Mouse (Mus musculus) liver, embryonic 12.5 days (tissue): ENCODE data around the gene Fryl. TPM values are rescaled to one million over a fixed set of nuclear protein-coding genes. Genes with fewer than 3 reads are reported as not detected.

ENCODE experiments used
- ATAC-seq: fragments of 200-750 bp; cut with Nextera tagmentation; 2 replicates; pipeline ENCODE4 v1.8.0; 2017; ENCODE audit warnings: moderate number of reproducible peaks, mild to moderate bottlenecking, moderate library complexity
- H3K27ac ChIP-seq: fragments of 300-500 bp; sonication (generic); 2 replicates; pipeline ENCODE4 v1.5.1; 2016; ENCODE audit warnings: mild to moderate bottlenecking
- H3K27me3 ChIP-seq: fragments of 300-500 bp; sonication (generic); replicated peaks from 2 replicates; pipeline ENCODE4 v1.6.1; 2016; ENCODE audit warnings: mild to moderate bottlenecking, moderate library complexity
- H3K36me3 ChIP-seq: fragments of 300-500 bp; sonication (generic); 2 replicates; pipeline ENCODE4 v1.6.1; 2016; ENCODE audit warnings: mild to moderate bottlenecking, moderate library complexity
- H3K4me1 ChIP-seq: fragments of 300-500 bp; sonication (generic); 2 replicates; pipeline ENCODE4 v1.6.1; 2016
- H3K4me2 ChIP-seq: fragments of 300-500 bp; sonication (generic); 2 replicates; pipeline ENCODE4 v1.6.1; 2016; ENCODE audit warnings: mild to moderate bottlenecking, moderate library complexity
- H3K4me3 ChIP-seq: fragments of 300-500 bp; sonication (generic); 2 replicates; pipeline ENCODE4 v1.5.1; 2016; ENCODE audit warnings: mild to moderate bottlenecking, moderate library complexity
- H3K9ac ChIP-seq: fragments of 300-500 bp; sonication (generic); 2 replicates; pipeline ENCODE4 v1.6.1; 2016; ENCODE audit warnings: mild to moderate bottlenecking, moderate library complexity
- H3K9me3 ChIP-seq: fragments of 300-500 bp; sonication (generic); replicated peaks from 2 replicates; pipeline ENCODE4 v1.6.1; 2016; ENCODE audit warnings: mild to moderate bottlenecking, moderate library complexity
- WGBS: fragments of 180-500 bp; shearing (Covaris S2); methylation state at CpG from one replicate; pipeline ENCODE4 v1.1.7; 2016; ENCODE audit not compliant: insufficient replicate concordance; 5-methylcytosine and 5-hydroxymethylcytosine counted together
- polyA plus RNA-seq: library from polyadenylated mRNA; unstranded; fragments of >200 nt; fragmentation: Nextera tagmentation; extraction: Ambion mirVana; gene quantifications from 2 replicates; pipeline ENCODE4 v1.2.1, GENCODE M21; 2016

Fryl gene
- polyA plus RNA-seq: 46.3 and 50.6 TPM in 2 replicates

GRCm38 (mm10) chr5:73256352-73257065, at the start of gene Fryl:
Gene Fryl (minus strand): TSS chr5:73256619.
- Histone ChIP-seq H3K4me1 (peaks cover 50% of the 10 kb centered on the region), H3K4me3 (peak within 1 kb of the TSS; percentile 97), H3K36me3 (no peaks in the 10 kb centered on the region), H3K9me3 (no peaks in the 10 kb centered on the region), H3K4me2 (peak within 1 kb of the TSS; percentile 89), H3K27me3 (no peaks in the 10 kb centered on the region), H3K9ac (peak within 1 kb of the TSS; percentile 95), H3K27ac (peak within 1 kb of the TSS; percentile 95)
- under 1% methylated on average over 44 of the region's 44 CpGs for WGBS
- peak; percentile 97 for ATAC-seq

DNA sequence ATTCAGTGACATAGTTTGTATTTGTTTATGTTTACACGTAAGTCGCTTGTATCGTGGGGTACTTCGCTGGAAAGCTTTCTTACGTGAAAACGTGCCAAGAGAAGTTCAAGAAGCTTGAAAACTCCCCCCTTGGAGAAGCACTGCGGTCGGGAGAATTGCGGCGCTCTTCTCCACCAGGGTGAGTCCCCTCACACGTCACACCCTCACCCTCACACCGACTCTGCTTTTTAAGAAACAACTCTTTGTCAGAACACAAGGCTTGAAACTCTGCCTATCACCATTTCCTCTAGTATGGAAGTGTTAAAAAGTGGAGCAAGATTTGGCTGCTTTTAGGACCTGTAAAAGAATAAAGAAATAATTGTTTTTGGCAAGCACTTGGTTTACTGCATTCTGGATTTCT, 48.1 kb upstream of the Fryl start:
- no peak for ATAC-seq
- H3K4me2 ChIP-seq: no peak overlapping the region
- peaks cover 90% of the 10 kb centered on the region for H3K36me3 ChIP-seq
- 88% methylated on average over 12 of the region's 12 CpGs for WGBS
- H3K4me1 ChIP-seq: peaks cover 34% of the 10 kb centered on the region
- H3K4me3 ChIP-seq: no peak overlapping the region
- H3K9ac ChIP-seq: no peak overlapping the region
- no peaks in the 10 kb centered on the region for H3K9me3 ChIP-seq
- no peaks in the 10 kb centered on the region for H3K27me3 ChIP-seq
- no peak overlapping the region for H3K27ac ChIP-seq

GRCm38 (mm10) chr5:73301601-73302307, 45.3 kb upstream of the Fryl start:
- Histone ChIP-seq H3K27ac (peak overlapping the region; percentile 75), H3K4me2 (peak overlapping the region; percentile 37; the same call in 1 of the 2 replicates), H3K36me3 (peaks cover 84% of the 10 kb centered on the region), H3K4me3 (no peak overlapping the region), H3K27me3 (no peaks in the 10 kb centered on the region), H3K4me1 (peaks cover 34% of the 10 kb centered on the region), H3K9me3 (no peaks in the 10 kb centered on the region), H3K9ac (peak overlapping the region; percentile 29)
- 59% methylated on average over 7 of the region's 7 CpGs for WGBS
- peak; percentile 85 for ATAC-seq

- Histone ChIP-seq H3K36me3 (peaks cover 54% of the 10 kb centered on the region), H3K9ac (no peak overlapping the region), H3K27ac (no peak overlapping the region), H3K4me2 (no peak overlapping the region), H3K27me3 (no peaks in the 10 kb centered on the region), H3K9me3 (no peaks in the 10 kb centered on the region), H3K4me3 (no peak overlapping the region), H3K4me1 (peaks cover 43% of the 10 kb centered on the region)
- ATAC-seq: no peak
- WGBS: 90% methylated on average over 4 of the region's 4 CpGs
These were observed 39.5 kb upstream of the Fryl start for GRCm38 (mm10) chr5:73295916-73296315.

DNA sequence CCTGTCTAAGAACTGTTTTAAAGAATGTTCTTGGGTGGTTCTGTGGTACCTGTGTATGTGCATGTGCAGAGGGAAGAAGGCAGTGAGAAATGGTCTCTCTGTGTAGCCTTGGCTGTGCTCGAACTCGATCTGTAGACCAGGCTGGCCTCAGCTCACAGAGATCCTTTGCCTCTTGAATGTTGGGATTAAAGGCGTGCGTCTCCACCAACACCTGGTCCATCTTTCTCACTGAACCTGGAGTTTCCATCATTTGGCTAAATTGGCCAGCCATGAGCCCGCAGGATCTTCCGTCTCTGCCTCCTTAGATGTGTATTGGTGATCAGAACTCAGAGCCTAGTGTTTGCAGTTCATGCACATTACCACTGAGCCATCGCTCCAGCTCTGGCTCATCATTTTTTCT, 38.6 kb upstream of the Fryl start:
- H3K4me1 ChIP-seq: peaks cover 37% of the 10 kb centered on the region
- ATAC-seq: no peak
- peak overlapping the region; percentile 71 for H3K4me2 ChIP-seq
- no peaks in the 10 kb centered on the region for H3K9me3 ChIP-seq
- H3K4me3 ChIP-seq: peak overlapping the region; percentile 4
- H3K36me3 ChIP-seq: peaks cover 45% of the 10 kb centered on the region
- WGBS: 90% methylated on average over 7 of the region's 7 CpGs
- peak overlapping the region; percentile 12; the same call in 1 of the 2 replicates for H3K9ac ChIP-seq
- H3K27ac ChIP-seq: no peak overlapping the region
- H3K27me3 ChIP-seq: no peaks in the 10 kb centered on the region

DNA sequence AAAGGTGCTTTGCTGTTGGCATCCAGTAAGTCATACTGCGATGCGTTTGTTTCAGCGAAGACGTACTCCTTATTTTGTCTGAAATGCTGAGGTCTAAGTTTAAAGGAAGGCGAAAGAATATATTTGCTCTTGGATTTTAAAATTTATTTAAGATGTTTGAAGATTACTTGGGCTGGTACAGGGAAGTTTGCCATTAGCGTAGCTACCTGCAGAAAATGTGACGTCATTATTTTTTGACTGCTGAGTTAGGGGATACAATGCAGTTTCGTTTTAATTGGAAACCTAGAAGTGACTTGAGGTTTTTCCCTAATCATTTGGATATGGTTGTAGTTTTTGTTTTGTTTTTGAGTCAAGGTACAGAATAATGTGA, 37.0 kb upstream of the Fryl start:
- peak overlapping the region; percentile 94 for H3K27ac ChIP-seq
- H3K27me3 ChIP-seq: no peaks in the 10 kb centered on the region
- peak overlapping the region; percentile 92 for H3K9ac ChIP-seq
- H3K4me1 ChIP-seq: peaks cover 31% of the 10 kb centered on the region
- H3K36me3 ChIP-seq: peaks cover 34% of the 10 kb centered on the region
- 5% methylated on average over 8 of the region's 8 CpGs for whole genome bisulfite sequencing
- ATAC-seq: no peak
- no peaks in the 10 kb centered on the region for H3K9me3 ChIP-seq
- H3K4me2 ChIP-seq: peak overlapping the region; percentile 71
- peak overlapping the region; percentile 90 for H3K4me3 ChIP-seq

DNA sequence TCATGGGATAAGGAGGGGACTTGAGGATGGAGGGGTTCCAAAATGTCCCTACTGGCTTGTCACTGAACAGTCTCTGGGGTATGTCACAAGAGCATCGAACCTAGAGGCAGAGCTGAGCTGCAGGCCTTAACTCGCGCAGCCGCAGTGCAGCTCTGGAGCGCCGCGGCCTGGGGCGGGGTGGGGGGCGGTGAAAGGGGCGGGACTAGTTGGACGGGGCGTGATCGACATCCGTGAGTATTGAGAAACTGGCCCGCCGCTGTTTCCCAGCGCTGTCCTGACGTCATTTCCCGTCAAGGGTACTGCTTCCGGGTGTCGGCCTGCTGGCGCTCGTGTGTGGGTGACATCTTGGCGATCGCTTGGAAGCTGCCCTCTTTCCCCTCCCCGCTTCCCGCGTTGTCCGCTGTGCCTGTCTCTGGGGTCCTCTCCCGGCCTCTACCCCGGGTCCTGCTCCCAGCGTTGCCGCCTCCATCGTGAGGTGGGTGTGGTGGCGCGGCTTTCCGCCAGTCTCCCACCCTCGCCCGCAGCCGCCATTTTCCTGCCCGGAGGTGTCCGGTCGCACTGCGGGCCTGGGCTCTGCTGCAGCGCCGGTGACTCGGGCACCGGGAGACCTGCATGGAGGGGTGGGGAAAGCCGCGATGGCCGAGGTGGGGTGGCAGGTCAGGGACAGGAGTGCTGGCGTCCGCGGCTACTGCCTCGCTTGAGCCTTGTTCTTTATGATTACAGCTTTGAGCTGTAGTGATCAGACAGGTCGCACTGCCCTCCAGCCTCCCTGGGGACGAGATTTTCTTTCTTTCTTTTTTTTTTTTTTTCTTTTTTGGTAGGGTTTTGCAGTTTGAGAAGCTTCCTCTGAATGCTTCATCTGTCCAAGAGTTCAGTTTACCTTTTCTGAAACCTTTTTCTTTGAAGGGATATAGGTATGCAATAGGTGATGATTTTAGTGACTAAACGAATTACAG, 36.4 kb upstream of the Fryl start, which contains the start of gene Ociad1:
TSS of gene Ociad1 (plus strand) at position 283 of the 956 bp plus-strand sequence.
- under 1% methylated on average over 58 of the region's 58 CpGs for WGBS
- peak within 1 kb of the TSS; percentile 90 for H3K4me3 ChIP-seq
- H3K27ac ChIP-seq: peak within 1 kb of the TSS; percentile 94
- H3K36me3 ChIP-seq: peaks cover 28% of the 10 kb centered on the region
- H3K4me1 ChIP-seq: peaks cover 31% of the 10 kb centered on the region
- H3K9me3 ChIP-seq: no peaks in the 10 kb centered on the region
- H3K27me3 ChIP-seq: no peaks in the 10 kb centered on the region
- H3K9ac ChIP-seq: peak within 1 kb of the TSS; percentile 92
- ATAC-seq: peak; percentile 98
- H3K4me2 ChIP-seq: peak within 1 kb of the TSS; percentile 71

DNA sequence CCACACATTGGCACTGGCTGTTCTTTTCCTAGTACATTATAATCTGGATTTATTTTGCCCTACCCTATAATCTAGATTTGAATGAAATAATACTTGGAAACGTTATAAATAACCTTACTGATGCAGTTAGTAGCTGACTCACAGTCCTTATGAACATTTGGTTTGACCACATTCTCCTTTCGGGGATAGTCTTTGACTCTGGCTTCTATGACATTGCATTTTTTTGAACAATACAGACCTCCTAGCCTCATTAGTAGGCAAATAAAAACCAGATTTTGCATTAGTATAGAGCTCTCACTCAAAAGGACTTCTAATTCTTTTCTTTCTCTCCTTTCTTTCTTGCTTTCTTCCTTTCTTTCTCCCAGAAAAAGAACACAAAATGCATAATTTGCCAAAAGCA, 33.5 kb upstream of the Fryl start:
- no peak overlapping the region for H3K9ac ChIP-seq
- no peak for ATAC-seq
- WGBS: 43% methylated on average over 2 of the region's 2 CpGs
- no peak overlapping the region for H3K4me3 ChIP-seq
- H3K36me3 ChIP-seq: peaks cover 6% of the 10 kb centered on the region
- H3K27me3 ChIP-seq: no peaks in the 10 kb centered on the region
- no peak overlapping the region for H3K27ac ChIP-seq
- no peak overlapping the region for H3K4me2 ChIP-seq
- H3K4me1 ChIP-seq: peaks cover 24% of the 10 kb centered on the region
- H3K9me3 ChIP-seq: no peaks in the 10 kb centered on the region

DNA sequence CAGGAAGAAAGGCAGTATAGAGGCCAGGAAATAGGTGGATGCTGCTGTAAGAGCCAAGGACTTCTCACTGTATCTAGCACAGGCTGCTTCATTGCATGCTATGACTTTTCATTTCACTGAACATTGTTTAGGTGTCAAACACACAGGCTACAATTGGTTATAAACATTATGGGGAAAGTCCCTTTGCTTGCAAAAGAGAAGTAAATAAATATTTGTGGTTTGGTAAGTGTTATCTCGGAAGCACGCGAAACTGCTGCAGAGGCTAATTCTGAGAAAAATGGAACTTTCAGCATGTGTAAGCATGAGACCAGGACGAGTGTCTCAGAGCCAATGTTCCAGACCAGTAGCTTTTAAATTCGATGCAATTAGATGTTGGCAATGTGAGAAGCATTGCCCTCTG, 30.2 kb upstream of the Fryl start:
- Histone ChIP-seq H3K4me3 (no peak overlapping the region), H3K27me3 (no peaks in the 10 kb centered on the region), H3K9ac (no peak overlapping the region), H3K4me2 (no peak overlapping the region), H3K9me3 (no peaks in the 10 kb centered on the region), H3K4me1 (peaks cover 6% of the 10 kb centered on the region; the same call in 1 of the 2 replicates), H3K27ac (no peak overlapping the region), H3K36me3 (no peaks in the 10 kb centered on the region)
- no peak for ATAC-seq
- WGBS: 47% methylated on average over 5 of the region's 5 CpGs

DNA sequence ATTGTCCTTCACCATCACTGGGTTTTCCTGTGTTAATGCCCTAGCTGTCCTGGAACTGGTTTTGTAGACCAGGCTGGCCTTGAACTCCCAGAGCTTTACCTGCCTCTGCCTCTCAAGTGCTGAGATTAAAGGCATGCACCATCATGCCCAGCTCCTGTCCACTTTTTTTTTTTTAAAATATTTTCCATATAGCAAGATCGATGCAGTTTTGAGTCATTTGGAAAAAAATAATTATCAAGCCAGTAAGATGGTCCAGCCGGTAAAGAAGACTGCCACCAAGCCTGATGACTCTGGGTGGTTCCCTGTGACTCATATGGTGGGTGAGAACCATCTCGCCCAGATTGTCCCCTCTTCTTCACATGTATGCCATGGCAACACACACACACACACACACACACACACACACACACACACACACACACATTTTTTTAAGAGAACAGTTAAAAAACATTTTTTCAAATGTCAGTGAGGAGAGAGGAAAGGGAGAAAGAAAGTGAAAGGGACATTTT, 29.1 kb upstream of the Fryl start:
- Histone ChIP-seq H3K4me2 (no peak overlapping the region), H3K4me3 (no peak overlapping the region), H3K4me1 (peaks cover 6% of the 10 kb centered on the region; the same call in 1 of the 2 replicates), H3K27me3 (no peaks in the 10 kb centered on the region), H3K9me3 (no peaks in the 10 kb centered on the region), H3K9ac (no peak overlapping the region), H3K36me3 (no peaks in the 10 kb centered on the region), H3K27ac (no peak overlapping the region)
- no peak for ATAC-seq
- 79% methylated on average over 3 of the region's 3 CpGs for WGBS

DNA sequence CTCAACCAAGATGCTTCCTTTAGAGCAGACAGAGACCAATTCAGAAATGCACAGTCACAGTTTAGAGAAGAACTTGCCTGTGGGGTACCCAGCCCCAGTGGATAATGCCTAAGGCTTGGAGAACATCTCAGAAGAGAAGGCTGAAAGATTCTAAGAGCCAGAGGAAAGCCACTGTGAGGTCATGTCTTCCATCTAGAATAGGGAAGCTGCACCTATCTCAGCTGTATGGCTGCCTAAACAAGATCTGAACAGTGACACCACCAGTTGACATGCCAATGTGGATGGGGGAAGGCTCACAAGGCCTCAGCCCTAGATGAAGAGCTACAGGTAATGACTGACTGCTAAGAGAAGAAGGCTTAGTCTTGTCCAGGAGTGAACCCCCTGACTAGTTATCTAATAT, 27.6 kb upstream of the Fryl start:
- no peak overlapping the region for H3K4me3 ChIP-seq
- H3K27ac ChIP-seq: no peak overlapping the region
- no peak overlapping the region for H3K9ac ChIP-seq
- peaks cover 6% of the 10 kb centered on the region; the same call in 1 of the 2 replicates for H3K4me1 ChIP-seq
- no peaks in the 10 kb centered on the region for H3K36me3 ChIP-seq
- no peaks in the 10 kb centered on the region for H3K27me3 ChIP-seq
- H3K4me2 ChIP-seq: no peak overlapping the region
- H3K9me3 ChIP-seq: no peaks in the 10 kb centered on the region
- ATAC-seq: no peak
